Mouse (Mus musculus) thymus, postnatal 14 days (tissue): ENCODE measurements at regions not wholly inside any gene's neighbourhood (a gene's known extent, or its start where the extent isn't known, plus 50 kb on each side); places are given as distances from the start of the nearest gene placed in this dataset.

ENCODE experiments used
- DNase-seq: peaks from one replicate; pipeline ENCODE4 v3.0.0; 2021

DNA sequence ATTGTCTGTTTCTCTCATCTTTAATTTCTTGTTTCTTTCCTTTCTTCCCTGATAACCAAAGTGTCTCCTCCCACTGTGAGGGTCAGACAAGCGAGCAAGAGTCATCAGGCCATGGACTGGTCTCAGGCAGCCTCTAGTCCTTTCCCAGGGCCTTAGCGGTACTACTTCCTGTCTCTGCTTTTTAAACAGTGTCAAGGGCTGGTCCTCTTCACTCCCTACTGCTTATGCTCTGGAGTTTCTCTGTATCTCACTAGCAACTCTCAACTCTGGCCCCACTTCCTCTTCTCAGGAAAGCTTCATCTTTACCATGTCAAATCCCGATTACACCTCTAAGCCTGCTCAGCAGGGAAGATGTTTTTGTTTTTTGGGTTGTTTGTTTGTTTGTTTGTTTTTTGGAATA lies 124.1 kb downstream of the Pten start:
- no peak for DNase-seq

DNA sequence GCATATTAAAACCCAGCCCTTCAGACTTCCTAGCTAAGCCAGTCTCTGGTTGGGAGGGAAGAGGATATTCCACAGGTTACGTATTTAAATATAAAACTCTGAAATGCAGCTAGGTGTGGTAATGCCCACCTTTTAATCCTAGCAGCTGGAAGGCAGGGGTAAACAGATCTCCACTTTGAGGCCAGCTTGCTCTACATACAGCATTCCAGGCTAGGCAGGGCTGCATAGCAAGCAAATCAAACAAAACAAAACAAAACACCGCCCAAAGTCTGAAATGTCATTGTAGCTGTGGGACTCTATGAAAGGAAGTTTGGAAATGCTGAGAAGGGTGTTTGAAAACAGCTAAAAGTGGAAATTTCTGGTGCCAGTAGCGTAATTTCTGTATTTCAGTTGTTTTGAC lies 127.0 kb downstream of the Pten start:
- no peak for DNase-seq

DNA sequence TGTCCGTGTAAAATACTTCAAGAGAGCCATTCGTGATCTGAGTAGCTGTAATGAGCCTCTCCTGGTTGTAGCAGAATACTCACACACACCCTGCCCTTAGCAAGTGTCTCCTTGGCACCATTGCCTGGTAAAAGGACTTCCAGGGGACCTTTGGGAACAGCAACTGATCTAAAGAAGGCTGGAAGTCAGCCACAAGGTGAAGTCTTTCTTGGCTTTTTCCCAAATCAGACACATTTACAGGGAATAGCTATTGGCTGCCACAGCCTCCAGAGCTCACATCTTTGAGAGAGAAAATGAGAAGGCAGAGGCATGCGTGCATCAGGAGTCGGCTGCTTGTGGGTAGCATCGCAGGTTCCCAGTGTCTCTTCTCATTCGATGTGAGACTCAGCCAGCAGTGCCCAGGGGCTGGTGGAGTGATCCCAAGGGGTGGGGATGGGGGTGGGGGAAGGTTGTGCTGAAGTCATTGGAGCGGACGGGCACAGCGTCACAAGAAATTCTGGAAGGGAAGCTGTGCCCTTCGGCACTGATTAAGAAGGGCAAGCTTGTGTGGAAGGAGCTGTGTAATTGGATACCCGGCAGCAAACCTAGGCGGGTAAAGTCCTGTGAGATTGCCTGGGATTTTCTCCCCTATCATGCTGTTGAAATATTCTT lies 128.3 kb downstream of the Pten start:
- no peak for DNase-seq

DNA sequence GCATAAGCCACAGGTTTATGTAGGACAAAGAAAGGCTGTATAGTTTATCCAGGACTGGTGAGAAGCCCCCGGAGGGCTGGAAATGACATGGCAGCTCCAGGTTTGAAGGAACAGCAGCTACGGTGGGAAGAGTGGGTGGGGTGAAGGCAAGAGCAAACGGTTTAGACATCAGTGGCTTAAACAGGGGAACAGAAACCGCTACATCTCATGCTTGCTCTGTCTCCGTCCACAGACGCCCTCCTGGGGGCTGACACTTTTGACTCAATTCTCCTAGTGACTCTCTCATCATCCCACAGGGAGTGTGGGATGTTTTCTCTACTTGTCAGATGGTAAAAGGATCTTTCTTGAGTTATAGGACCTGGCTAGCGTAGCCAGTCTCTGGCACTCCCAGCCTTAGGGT lies 129.9 kb downstream of the Pten start:
- no peak for DNase-seq

DNA sequence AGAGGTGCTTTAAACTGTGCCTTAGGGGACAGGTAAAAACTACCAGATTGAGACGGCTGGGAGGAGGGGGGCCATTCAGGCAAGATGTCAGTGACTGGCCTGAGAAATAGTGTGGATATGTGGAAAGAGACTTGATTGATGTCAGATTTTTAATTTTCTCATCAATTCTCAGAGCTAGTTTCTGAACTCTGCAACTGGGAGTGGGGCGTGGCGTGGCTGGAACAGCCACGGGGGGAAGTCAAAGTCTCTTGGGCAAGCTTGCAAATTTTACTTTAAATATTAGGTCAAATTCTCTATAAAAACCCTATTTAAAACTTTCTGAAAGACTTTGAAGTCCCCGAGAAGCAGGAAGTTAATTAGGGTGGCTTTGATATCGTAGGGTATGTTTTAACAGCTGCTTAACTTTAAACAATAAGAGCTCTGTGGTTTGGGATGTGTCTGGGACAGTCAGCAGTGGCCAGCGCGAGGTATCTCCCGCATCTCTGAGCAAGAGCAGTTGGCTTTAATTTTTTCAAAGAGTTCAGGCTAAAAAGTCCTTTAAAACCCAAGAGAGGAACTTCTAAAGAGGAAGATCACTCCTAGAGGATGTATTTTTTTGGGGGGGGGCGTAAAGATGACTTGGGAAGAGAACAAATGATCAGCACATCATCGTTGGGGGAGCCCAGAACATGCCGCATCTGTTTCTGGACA lies 131.5 kb downstream of the Pten start:
- no peak for DNase-seq

DNA sequence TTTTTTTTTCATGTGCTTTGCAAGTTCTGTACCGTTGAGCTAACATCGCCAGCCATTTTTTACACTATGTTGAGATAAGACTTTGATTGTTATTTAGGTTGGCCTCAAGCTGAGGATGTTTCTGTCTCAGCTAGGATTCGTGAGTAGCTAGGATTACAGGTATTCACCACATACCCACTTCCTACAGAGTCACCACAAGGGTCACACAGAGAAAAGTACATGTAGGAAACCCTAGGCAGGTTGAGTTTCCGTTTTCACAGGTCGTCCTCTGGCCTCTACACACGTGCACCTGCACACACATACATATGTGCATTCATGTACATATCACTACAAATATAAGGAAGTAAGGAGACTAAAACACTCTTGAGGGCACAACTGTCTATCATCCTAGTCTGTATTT lies 133.5 kb downstream of the Pten start:
- peak; percentile 16 for DNase-seq

DNA sequence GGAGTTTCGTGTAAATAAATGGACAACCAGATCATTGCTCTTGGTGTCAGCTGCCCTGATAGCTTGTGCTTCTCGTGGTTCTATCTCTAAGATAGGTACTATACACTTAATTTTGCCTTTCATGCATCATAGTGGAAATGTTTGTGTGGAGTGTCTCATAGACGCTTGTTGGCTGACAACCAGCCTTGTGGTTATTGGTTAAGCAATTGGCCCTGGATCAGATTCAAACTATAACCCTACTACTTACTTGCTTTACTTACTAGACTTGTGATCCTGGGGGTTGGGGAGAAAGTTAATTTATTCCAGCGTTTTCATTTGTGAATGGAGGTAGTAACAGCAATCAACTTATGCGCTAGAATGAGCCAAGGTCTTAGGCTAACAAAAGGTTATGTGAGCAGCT lies 135.2 kb downstream of the Pten start:
- no peak for DNase-seq

DNA sequence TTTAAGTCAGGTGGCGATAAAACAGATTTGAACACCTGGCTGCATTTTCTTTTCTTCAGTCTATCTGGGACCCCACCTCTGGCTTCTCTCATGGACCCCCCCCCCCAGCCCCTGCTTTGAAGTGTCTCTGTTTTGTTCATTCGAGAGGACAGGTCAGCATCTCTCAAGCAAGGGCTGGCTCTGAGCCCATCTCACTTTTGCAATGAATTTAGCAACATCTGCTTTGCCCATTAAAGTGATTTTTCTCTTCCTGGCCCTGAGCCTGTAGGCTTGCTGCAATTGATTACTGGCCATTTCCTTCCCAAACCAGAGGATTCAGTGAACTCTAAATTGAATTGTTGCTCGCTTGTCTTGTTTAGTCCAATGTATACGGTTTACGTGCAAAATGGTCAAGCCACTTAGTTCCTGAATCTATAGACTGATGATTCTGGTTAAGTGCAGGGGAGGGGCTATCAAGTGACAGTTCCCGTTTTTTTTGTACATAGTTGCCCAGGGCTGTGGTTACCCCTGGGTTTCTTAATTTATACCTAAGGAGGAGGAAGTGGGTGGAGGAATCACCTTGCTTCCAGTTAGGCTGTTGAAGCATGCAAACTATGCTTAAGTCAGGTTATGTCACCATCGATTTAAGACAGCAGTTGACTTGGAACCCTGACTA lies 146.3 kb downstream of the Pten start:
- no peak for DNase-seq

DNA sequence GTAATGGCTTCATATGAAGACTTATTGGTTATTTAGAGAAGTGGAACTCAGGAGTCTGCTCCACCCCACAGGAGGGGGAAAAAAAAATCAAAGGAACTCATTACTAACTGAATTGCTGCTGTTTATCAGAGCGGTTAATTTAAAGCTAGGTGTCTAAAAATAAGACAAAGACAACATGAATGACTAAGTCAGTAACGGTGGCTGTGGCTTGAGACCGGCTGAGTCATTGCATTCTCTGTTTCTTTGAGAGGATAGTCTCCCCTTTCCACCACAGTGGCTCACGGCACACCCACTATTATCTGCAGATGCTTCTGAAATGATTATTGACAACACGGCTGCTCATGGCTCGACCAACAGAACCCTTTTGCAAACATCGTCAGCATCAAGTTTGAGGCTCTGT lies 147.2 kb downstream of the Pten start:
- no peak for DNase-seq

DNA sequence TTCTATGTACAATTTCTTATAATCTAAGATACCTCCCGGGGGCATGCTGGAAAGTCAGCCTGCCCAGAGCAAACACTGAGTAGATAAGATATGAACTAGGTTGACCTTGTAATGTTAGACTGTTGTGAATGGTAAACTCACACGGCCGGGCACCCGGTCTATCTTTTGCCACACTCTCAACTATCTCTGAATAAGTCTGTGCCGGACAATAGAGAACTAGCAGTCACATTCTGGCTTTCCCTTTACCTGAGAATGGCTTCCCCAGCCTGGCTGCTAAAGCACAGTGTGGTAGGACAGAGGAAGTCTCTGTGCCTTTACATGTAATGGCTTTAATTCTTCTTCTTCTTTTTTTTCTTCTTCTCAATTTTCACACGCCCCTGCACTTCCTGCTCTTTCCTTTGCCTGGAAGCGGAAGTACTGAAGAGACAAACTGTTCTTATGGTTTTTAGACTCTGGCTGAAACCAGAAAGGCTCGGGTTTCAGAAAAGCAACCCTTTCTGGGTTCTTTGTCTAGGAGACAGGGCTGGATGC lies 148.7 kb downstream of the Pten start:
- peak; percentile 56 for DNase-seq

DNA sequence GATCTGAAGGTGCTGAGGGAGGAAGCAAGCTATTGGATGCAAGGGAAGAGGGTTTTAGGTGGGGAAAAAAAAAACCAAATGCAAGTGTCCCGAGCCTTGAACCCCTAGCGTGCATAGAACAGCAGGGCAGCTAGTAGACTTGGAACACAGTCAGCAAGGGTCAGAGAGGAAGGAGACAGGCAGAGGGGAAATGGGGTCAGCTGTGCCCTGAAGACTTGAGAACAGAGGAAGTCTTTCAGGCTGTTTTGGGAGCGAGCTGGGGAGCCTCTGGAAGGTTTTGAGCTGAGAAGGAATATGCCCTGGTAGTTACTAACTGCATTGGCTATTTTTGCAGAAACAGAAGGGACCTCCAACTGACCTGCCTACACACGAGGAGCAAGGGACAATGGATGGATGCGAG lies 149.5 kb downstream of the Pten start:
- peak; percentile 20 for DNase-seq

DNA sequence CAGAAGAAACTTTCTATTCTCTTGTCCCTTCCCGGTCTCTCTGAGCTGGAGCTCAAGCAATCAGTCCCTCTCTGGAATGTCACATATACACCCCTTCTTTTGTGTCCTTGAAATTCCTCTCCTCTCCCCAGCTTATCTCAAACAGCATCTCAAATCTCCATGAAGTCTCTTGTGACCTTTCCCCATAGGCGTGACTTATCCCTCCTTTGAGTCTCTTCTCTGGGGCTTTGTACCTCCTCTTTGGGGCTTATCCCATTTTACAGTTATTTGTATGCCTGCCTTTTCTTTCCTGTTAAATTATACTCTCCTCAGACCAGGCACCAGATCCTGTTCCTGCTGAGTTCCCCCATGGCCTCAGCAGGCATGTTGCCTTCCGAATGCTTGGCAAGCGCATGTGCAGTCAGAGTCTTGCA lies 152.8 kb downstream of the Pten start:
- DNase-seq, result no peak

DNA sequence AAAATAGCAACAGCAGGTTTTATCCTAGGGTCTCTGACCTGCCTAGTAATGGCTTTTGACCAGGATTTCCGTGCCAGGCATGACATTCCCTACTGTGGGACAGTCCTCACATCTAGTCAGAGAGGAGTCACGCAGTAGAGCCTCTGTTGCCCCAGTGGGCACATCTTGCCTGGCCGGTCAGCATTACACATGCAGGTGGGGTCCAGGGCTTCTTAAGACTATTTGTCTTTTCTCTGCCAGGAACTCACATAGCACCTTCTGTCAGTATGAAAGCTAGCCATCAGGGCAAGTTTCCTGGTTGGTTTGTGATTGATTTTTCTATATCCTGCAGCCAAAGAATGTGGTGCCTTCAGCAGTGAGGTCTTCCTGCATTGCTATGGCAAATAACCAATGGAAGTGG lies 155.0 kb downstream of the Pten start:
- no peak for DNase-seq

DNA sequence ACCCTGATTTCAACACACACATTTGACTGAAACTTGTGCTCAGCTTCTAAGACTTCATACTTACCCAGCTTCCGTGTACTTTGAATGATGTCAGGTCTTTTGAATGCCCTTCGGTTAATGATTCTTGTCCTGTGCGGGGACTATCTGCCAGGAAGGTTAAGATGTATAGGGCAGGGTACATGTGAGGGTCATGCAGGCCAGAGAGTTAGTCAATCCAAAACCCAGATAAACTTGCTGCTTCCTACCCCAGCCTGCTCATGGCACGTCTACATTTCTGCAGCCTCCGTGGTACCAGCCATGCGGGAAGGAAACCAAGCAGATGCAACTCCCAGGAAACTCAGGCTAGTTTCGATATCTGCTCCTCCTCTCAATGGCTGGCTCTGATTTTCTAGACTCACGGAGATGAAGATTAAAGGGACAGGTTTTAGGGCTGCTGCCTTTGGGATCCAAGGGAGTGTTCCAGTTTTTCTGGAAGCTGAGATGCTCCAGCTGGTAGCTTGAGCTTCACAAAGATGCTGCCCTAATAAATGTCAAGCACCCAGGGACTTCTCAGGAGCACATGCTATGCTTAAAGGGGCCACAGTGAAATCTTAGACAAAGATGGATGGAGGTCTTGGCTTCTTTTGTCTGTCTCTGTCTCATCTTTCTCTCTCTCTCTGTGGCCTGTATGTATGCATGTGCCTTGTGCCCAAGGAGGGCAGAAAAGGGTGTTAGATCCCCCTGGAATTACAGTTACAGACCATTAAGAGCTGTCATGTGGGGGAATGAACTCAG lies 159.4 kb downstream of the Pten start:
- no peak for DNase-seq

DNA sequence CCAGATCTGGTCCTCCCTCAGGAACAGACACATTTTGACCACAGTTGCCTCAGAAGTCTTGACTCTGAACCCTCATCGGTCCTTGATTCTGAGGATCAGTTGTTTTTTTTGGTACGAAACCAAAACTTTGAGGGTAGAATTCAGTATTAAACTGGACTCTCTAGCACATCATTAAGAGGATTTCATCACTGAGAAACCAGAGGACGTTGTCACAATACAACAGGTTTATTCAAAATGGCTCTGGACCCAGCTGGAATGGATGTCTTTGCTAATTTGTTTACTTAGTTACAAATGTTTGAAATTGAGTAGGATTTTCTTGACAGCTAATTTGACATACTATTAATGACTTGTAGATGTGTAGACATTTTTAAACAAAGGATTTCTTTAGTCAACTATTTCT lies 163.7 kb downstream of the Pten start:
- DNase-seq, result no peak

DNA sequence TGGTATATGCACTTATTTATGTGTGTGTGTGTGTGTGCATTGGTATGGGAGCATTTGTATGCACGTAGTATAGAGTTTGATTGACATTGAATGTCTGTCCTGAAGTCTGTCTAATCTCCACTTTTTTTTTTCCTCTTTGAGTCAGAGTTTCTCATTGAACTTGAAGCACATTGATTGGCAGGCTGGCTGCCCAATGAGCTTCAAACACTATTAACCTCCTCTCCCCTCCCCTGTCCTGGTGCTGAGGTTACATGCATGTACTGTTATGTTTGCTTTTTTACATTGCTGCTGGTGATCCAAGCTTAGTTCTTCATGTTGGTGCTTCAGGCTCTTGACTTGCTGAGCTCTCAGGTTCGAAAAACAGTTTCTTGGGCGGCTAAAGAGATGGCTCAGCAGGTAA lies 166.6 kb downstream of the Pten start:
- peak; percentile 19 for DNase-seq

DNA sequence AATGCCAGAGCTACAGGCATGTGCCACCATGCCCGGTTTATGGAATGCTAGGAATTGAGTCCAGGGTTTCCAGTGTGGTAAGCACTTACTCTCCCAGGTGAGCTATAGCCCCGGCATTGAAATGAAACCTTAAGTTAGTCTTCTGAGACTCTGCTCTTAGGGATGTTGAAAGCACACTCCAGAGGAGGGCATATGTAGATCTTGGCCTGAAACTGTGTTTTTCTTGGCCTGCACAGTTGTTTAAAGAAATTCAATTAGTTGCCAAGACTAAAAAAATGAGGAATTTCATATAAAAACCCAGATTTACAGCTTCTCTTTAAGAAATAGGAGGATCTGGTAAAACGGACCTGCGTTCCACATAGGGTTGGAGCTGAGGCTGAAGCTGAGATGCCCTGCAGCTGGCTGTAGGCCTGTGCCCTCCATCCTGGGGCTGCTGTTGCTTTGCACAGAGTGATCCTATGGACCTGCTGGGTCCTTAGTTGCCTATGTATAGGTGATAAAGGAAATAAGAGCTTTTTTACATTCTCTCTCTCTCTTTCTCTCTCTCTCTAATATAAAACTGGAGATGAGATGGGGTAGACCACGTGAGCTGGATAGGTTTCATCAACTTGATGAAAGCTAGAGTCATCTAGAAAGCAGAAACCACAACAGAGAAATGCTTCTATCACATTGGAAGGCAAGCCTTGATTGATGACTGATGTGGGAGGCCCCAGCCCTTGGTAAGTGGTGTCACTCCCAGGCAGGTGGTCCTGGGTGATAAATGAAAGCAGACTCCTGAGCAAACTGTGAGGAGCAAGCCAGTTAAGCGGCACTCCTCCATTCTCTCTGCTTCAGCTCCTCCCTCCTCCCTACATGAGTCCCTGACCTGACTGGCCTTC lies 168.6 kb downstream of the Pten start:
- no peak for DNase-seq

DNA sequence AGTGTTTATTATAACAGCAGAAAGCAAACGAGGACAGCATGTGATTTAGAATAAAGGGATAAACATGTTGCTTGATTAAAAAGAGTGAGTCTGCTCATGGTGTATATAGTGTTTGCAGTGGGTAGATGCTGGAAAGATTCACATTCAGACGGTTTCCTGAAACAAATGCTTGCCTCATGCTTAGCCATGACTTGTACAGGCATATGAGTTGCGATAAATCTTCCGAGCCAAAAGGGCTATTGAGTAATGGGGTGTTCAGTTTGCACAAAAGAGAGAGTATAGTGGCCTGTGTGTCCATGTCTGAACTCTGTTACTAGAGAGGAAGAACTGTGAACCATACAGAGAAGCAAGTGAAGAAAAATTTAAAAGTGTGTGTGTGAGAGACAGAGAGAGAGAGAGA lies 169.3 kb downstream of the Pten start:
- no peak for DNase-seq

DNA sequence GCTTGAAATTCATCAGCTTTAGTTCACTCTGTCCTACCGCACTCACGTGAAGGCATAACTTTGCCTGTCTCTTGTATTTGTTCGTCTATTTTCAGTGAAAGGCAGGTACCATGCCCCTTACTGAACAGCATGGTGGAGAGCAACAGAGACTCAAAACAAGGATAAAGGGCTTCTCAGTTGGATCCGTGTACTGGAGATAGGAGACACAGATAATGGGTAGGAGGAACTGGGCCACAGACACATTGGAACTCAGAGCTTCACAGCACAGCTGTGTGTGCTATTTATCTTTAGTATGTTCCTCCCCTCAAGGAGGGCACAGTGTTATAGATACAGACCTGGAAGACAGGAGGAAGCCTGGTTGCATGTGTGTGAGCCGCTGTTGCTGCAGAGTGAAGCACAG lies 176.4 kb downstream of the Pten start:
- DNase-seq, result no peak

DNA sequence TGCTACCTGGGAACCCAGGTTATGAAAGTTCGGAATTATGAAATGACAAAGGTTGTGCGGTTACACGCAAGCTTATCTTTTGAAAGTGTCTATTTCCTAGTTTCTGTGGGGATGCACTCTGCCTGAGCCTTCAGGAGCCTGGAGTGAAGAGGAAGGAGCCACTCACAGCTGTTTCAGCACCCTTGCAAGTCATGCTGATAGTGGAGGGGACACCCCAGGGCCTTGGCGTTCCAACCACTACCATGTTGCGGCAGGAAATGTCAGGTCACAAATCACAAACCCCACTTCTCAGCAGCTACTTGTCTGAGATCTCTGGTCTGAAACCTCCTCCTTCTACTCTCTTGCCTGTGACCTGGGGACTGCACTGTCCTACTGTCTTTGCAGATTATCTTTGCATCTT lies 178.3 kb downstream of the Pten start:
- DNase-seq, result peak; percentile 35

DNA sequence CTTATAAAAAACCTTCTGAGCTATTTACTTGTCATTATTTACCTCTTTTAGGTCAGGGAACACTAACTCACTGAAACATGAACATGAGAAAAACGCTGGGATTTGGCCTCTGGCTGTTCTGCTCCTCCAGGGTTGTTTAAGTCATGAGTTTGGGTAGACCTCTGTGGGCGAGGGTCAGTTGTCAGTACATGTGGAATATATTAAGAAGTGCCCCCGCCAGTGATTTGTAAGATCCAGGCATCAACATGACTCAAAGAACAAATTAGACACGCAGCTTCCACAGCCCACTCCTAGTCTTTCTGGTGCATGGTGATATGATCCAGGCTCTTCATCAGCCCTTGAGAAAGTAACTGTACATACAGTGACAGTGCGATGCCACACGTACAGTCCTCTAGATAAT lies 180.3 kb downstream of the Pten start:
- DNase-seq, result no peak

DNA sequence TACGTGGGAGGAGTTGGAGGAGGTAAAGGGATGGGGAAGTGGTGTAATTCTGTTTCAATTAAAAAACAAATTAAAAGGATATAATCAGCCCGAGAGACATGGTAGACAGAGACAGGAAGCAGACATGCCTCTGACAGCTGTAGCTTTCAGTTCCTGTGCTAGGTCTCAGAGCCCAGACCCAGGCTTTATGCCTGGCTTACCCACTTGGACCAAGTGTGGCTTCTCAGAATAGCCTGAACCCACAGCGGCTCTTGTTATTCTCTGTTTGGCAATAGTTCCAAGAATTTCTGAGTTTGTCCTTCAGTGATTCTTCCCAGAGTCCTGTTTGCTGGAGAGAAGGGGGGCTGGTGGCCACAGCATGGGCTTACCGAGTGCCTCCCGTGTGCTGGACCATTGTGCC lies 182.4 kb downstream of the Pten start:
- peak; percentile 23 for DNase-seq
